Mouse (Mus musculus) right cerebral cortex, postnatal 4 days (tissue): ENCODE measurements around the gene Zc3hav1.
"Not testable (repeated sequence)": the region's sequence is repeated elsewhere in the genome, so short reads cannot be mapped to it uniquely, and the experiment has no call there.

Experiments
- DNase-seq: peaks from one replicate; pipeline ENCODE4 v3.0.0-alpha.2; 2022

Zc3hav1 gene

DNA sequence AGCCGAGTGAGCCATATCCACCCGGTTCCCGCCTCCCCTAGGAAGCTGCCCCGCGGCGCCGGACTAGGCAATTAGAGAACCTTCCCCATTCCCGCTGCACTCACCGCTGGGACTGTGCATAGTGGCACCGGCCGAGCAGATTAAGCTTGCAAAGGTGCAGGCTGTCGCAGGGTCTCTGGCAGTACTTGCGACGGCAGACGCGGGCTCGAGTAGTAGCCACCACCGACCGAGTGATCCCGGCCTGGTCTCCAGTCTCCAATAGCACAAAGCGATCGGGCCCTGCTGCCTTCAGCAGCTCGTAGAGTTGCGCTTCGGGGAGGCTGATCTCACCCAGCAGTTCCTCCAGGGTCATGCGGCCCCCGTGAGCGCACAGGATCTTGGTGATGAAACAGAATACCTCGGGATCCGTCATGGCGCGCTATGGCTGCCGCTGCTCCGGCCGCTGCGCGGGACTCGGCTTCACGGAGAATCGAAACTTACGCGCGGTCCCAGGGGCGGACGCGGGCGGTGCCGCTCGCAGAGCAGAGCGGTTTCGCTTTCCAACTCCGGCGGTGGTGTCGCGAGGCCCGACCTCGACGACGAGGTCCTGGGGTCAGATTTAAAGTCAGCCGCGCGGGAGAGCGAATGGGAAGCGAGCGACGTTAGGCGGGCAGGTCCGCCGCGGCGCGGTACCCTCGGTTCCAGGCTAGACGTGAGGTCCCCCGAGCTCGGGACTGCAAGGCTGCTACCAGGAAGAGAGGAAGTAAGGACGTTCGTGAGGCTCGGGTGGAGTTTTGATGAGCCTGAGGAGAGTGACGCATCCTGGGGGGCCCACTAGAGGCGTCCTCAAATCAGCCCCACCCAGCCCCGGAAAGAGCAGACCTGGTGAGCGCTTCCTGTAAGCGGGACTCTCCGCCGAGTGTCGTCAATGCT lies at the start of gene Zc3hav1:
TSS of gene Zc3hav1 (minus strand) at position 793 of the 912 bp plus-strand sequence.
- peak; percentile 28 for DNase-seq

DNA sequence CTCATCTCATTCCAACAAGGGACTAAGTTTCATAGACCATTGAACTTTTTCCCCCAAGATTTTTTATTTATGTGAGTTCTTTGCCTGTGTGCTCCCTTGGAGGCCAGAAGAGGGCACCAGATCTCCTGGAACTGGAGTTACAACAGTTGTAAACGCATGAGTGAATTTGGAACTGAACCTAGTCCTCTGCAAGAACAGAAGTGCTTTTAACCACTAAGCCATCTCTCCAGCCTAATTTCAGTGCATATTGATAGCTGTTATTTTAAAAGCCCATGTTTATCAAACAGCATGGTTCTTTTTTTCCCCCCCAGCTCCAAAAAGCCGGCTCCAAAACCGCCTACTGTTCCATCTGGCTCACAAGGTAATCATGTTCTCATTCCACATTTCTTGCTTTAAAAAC lies 35.3 kb upstream of the Zc3hav1 start:
- DNase-seq, result peak; percentile 3

DNA sequence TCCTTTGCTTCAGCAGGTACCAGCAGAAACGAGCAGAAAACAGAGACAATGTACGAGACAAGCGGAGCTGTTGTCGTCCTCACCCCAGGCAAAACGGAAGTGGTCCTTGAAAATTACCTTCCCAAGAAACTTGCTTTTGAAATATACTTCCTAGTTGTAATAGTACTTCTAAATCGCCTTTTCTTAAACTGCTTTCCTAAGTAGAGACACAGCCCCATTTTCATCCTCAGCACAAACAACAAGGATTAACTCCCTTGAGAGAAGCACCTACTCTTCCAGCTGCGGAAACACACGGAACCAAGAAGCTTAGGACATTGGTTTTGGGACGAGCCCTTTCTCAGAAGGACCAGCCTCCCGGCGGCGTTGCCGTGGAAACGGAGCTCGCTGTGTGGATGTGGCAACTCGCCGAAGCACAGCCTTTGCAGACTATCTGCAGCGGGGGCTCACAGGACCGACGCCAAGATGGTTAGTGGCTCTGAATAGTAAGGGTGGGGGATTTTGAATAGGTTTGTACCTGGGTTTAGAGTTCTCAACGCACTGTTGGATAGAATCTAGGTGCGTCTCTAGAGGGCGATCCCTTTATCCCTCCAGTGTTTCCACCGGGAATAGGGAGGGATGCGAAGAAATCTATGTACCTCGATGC lies 26.8 kb upstream of the Zc3hav1 start, which contains the start of gene Ttc26:
TSS of gene Ttc26 (plus strand) at position 341 of the 643 bp plus-strand sequence.
- peak; percentile 89 for DNase-seq

GRCm38 (mm10) chr6:38380764-38381128 lies 26.3 kb upstream of the Zc3hav1 start:
- DNase-seq, result no peak

DNA sequence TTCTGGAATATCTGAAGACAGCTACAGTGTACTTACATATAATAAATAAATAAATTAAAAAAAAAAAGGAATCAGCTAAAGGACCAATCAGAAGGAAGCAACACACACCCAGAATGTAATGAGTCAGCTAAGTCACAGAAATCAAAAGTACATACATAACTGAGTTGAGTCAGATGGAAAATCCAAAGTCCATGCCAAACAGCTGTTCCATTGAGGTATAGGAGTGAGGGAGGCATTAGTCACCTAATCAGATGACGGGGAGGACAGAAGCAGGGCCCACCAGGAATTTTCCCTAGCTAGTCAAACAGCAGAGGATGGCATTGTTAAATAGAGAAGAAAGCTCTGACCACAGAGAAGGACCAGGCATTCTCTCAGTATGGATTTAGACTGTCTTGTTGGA lies 19.9 kb upstream of the Zc3hav1 start:
- no peak for DNase-seq

DNA sequence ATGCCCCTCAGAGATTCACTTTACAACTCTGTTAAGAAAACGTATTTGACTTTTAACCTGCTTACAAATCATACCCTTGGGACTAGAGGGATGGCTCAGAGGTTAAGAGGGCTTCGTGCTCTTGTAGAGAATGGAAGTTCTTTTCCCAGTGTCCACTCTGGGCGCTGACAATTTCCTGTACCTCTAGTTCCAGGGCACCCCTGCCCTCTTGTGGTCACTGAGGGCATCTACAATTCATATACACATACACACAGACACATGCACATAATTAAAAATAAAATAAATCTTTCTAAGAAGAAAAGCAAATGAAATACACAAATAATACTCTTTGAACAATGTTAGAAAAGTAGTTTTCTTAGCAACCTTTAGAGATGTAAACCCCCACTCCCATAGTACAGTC lies 15.5 kb upstream of the Zc3hav1 start:
- DNase-seq, result no peak

GRCm38 (mm10) chr6:38364121-38364520 lies 9.7 kb upstream of the Zc3hav1 start:
- no peak for DNase-seq

DNA sequence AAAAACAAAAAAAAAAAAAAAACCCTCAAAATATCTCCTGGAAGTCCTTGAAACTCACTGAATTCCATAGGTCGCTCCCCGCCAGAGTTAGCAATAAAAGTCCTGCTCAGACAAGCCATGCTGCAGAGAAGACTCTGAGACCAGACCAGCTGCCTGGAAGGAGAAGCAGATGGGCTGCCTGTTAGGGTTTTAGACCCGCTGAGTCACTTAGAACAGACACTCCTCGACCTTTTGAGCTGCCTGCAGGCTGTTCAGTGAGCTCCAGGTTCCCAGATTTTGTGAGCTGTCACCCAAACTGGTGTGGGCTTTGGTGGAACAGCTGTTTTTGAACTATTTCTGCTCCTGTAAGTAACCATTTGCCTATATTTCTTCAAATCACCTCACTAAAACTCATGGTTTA lies 9.0 kb upstream of the Zc3hav1 start:
- DNase-seq, result no peak

DNA sequence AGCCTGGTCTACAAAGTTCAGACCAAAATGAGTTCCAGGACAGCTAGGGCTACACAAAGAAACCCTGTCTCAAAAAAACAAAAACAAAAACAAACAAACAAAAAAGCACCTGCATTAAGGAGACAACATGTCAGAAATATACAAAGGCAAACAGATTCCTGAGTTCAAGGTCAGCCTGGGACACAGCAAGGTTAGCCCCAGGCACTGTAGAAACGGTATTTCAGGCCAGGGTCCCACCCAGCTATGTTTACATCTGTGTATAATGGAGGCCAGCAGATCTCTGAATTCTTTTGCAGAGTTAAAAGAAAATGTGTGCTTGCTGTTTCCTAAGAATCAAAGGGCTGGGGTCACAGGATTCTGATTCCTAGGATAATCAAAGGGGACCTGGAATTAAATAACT lies 7.5 kb upstream of the Zc3hav1 start:
- no peak for DNase-seq

GRCm38 (mm10) chr6:38361065-38361464 lies 6.7 kb upstream of the Zc3hav1 start:
- no peak for DNase-seq

GRCm38 (mm10) chr6:38359736-38360499 lies 5.5 kb upstream of the Zc3hav1 start:
- DNase-seq, result no peak

GRCm38 (mm10) chr6:38359044-38359735 lies 4.8 kb upstream of the Zc3hav1 start:
- not testable (repeated sequence) for DNase-seq

GRCm38 (mm10) chr6:38358253-38359027 lies 4.0 kb upstream of the Zc3hav1 start:
- DNase-seq, result no peak

DNA sequence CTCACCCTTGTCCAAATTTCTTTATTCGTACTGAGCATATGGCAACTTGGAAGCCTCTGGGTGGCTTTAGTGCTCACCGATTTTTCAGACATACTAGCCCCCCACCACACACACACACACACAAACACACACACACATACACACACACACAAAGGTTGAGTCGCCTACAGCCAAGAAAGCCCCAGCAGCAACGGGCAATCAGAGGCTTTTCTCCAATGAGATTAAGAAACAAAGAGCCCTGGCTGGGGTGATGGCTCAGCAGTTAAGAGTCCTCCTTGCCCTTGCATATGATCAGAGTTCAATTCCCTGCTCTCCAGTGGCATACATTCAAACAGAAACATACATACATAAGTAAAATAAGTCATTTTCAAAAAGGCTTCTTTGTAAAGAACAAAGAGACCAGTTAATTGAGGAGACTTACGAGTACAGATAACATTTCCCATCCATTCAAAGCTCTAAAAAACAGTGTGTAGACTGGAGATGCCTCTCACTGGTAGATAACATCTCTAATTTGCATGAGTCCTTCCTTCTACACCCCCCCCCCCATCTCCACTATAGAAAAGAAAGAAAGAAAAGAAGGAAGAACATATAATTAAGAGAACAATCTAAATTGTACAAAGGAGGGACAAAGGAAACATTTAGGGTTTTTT lies 3.3 kb upstream of the Zc3hav1 start:
- DNase-seq, result no peak

DNA sequence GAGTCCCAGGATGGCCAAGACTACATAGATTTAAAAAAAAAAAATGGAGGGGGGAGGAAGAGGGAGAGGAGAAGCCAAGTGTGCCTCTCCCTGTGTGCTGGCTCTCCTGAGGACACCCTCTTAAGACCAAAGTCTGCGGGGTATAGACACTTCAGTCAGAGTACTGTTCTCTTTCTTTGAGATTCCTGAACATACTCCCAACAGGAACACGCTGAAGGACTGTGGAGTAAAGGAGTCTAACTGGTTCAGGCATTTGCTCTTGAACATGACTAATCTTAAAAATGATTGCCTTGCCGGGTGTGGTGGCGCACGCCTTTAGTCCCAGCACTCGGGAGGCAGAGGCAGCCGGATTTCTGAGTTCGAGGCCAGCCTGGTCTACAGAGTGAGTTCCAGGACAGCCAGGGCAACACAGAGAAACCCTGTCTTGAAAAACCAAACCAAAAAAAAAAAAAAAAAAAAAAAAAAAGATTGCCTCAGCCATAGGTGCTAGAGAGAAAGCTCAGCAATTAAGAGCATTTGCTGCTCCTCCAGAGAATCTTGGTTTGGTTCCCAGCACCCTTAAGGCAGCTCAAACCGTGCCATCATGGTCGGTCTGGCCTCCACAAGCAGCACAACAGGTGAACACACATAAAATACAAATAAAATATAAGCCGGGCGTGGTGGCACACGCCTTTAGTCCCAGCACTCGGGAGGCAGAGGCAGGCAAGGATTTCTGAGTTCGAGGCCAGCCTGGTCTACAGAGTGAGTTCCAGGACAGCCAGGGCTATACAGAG lies 2.4 kb upstream of the Zc3hav1 start:
- not testable (repeated sequence) for DNase-seq

DNA sequence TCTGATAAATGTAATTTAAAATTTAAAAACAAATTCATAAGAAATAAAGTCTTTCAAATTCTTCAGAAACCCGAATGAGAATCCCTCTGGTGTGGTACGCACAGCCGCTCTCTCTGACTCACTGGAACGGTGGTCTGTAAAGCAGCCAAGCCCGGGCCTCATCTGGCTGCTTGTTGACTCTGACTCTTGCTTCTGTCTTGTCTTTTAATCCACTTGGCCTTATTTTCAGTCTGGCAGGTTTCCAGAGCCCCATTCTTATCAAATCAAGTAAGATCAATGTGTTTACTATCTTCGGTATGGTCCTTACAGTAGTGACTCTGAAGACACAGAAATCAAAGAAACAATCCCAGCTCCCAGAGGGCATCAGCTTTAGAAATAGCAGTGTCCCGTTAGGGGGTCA lies 1.5 kb upstream of the Zc3hav1 start:
- DNase-seq, result no peak

- no peak for DNase-seq
Observed at GRCm38 (mm10) chr6:38355354-38355823, 986 bp upstream of the Zc3hav1 start.

DNA sequence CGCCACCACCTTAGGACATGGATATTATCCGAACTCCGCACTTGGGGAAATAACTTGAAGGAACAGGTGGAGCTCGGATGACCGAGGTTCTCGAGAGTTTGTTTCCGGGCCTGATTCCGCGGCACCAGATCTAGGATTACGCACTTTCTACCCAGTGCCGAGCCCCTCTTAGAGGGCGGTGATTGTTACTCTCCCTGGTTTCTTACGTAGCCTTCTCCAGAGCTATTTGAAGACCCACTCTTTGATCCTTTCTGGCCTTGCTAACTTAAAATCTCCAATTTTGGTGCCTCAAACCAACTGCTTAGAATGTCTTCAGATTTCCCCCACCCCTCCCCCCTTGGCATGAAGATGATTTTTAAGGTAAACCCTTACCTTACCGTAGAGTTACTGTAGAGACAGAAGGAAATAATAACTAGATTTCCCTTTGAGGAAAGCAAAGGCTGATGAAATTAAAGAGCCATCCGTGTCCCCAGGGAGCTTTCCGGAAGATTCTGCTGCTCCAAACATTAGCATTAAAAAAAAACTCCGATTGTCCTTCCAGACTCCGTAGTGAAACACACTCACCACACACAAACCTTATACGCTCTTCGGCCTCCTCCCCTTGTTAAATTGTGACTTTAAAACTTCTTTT lies 435 bp upstream of the Zc3hav1 start:
- no peak for DNase-seq

DNA sequence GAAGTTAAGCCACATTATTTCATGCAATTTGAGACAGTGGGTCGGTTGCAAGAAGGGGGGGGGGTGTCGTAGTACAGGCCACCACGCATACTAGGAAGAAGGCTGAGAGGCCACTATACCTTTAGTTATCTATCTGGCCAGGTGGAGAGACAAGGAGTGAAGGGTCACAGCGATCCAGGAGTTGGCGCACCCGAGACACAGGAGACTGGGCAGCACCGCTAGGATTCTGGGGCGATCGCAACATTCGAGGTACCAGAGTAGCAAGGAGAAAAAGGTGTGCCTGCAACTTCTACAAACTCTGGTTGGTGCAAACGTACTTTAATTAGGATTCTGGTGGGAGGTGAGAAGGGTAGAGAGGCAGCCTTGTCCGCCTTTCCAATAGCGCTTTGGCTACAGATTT lies 1.2 kb downstream of the Zc3hav1 start:
- DNase-seq, result no peak

DNA sequence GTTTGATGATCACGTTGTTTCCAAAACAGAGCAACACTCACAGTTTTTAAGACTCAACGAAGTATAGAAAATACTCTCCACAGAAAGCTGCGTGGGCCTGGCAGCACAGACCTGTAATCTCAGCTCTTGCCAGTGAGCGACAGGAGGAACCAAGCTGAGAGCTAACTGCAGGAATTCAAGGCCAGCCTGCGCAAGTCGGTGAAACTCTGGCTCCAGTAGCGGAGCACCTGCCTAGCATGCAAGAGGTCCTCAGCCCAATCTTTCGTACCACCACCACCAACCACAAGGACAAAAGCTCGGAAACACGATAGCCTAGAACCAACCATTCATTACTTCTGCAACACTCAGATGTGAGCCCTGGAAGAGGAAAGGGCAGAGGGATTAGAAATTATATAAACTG lies 2.0 kb downstream of the Zc3hav1 start:
- no peak for DNase-seq
